Mouse (Mus musculus): ENCODE measurements at regions not wholly inside any gene's neighbourhood (a gene's known extent, or its start where the extent isn't known, plus 50 kb on each side); places are given as distances from the start of the nearest gene placed in this dataset.
"Not testable (repeated sequence)": the region's sequence is repeated elsewhere in the genome, so short reads cannot be mapped to it uniquely, and the experiment has no call there.

- DNase-seq (ENCODE audit: low read depth), result no peak
Measured at GRCm38 (mm10) chr3:22285904-22286303, 209.5 kb downstream of the Tbl1xr1 start.

- no peak for DNase-seq (ENCODE audit: low read depth)
Measured at GRCm38 (mm10) chr3:22293466-22293865, 217.0 kb downstream of the Tbl1xr1 start.

GRCm38 (mm10) chr3:22294081-22294480 lies 217.6 kb downstream of the Tbl1xr1 start:
- not testable (repeated sequence) for DNase-seq (ENCODE audit: low read depth)

GRCm38 (mm10) chr3:22296925-22297324 lies 220.5 kb downstream of the Tbl1xr1 start:
- not testable (repeated sequence) for DNase-seq (ENCODE audit: low read depth)

GRCm38 (mm10) chr3:22297831-22298230 lies 221.4 kb downstream of the Tbl1xr1 start:
- DNase-seq (ENCODE audit: low read depth), result not testable (repeated sequence)

- DNase-seq (ENCODE audit: low read depth), result no peak
Measured at GRCm38 (mm10) chr3:22300553-22300952, 224.1 kb downstream of the Tbl1xr1 start.

GRCm38 (mm10) chr3:22301991-22302517 lies 225.6 kb downstream of the Tbl1xr1 start:
- DNase-seq (ENCODE audit: low read depth), result no peak

- no peak for DNase-seq (ENCODE audit: low read depth)
Measured at GRCm38 (mm10) chr3:22304145-22304544, 227.7 kb downstream of the Tbl1xr1 start.

GRCm38 (mm10) chr3:22306624-22307023 lies 230.2 kb downstream of the Tbl1xr1 start:
- DNase-seq (ENCODE audit: low read depth), result peak; percentile 23

- peak; percentile 68 for DNase-seq (ENCODE audit: low read depth)
Measured at GRCm38 (mm10) chr3:22308962-22309361, 232.5 kb downstream of the Tbl1xr1 start.

- DNase-seq (ENCODE audit: low read depth), result no peak
Measured at GRCm38 (mm10) chr3:22316466-22317185, 240.2 kb downstream of the Tbl1xr1 start.

- DNase-seq (ENCODE audit: low read depth), result not testable (repeated sequence)
Measured at GRCm38 (mm10) chr3:22320425-22320824, 244.0 kb downstream of the Tbl1xr1 start.

- no peak for DNase-seq (ENCODE audit: low read depth)
Measured at GRCm38 (mm10) chr3:22331240-22331639, 254.8 kb downstream of the Tbl1xr1 start.
